Mouse (Mus musculus) kidney, adult 18-20 months (tissue): ENCODE results near the gene Jmjd6.

Experiments
- DNase-seq: peaks from one replicate; pipeline ENCODE4 v3.0.0; 2021

Jmjd6 gene

GRCm38 (mm10) chr11:116806136-116807071 lies 36.8 kb downstream of the Jmjd6 start:
- DNase-seq: no peak

- no peak for DNase-seq
Measured at GRCm38 (mm10) chr11:116802709-116803108, 40.5 kb downstream of the Jmjd6 start.

GRCm38 (mm10) chr11:116801106-116801505 lies 42.1 kb downstream of the Jmjd6 start:
- no peak for DNase-seq

GRCm38 (mm10) chr11:116799364-116799763 lies 43.9 kb downstream of the Jmjd6 start:
- DNase-seq: no peak
